Mouse (Mus musculus) frontal cortex, adult (tissue): ENCODE measurements around the gene Wdr91.
A peak's percentile ranks its signal among the peaks of the same experiment; 100 is the strongest.

Experiments used
- ATAC-seq: cut with Nextera tagmentation; 2 replicates; pipeline ENCODE4 v1.9.2; 2017; ENCODE audit warnings: mild to moderate bottlenecking, moderate library complexity, mixed read lengths; ENCODE audit not compliant: low TSS enrichment

The Wdr91 gene

DNA sequence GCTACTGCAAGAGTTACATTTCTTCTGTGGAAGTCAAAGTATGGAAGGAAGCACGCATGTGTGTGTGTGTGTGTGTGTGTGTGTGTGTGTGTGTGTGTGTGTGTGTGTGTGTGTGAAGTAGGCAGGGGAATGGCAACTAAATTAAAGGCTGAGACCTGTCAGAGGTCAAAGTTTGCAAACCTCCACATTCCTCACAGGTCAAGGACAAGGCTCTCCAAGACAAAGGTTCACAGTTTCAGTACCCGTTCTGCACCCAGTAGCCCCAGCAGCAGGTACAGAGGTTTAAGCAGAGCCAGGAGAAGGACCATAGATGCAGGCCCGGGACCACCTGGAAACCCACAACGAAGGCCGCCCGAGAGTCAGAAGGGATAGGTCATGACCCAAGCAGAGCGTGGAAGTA lies 8.5 kb upstream of the Wdr91 start:
- ATAC-seq: no peak

DNA sequence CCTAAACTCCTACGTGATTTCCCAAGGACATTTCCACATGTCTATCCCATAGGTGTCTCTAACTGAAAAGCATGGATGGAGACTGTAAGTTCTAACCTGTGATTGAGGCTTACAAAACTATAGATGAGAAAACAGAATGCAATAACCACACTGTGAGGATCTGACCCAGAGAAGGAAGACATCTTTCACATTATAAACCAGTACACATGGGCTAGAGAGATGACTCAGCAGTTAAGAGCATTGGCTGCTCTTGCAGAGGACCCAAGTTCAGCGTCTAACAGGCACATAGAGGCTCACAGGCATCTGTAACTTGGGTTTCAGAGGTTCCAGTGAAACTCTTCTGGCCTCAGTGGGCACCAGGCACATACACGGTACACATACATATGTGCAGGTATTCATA lies 3.8 kb upstream of the Wdr91 start:
- ATAC-seq: no peak

DNA sequence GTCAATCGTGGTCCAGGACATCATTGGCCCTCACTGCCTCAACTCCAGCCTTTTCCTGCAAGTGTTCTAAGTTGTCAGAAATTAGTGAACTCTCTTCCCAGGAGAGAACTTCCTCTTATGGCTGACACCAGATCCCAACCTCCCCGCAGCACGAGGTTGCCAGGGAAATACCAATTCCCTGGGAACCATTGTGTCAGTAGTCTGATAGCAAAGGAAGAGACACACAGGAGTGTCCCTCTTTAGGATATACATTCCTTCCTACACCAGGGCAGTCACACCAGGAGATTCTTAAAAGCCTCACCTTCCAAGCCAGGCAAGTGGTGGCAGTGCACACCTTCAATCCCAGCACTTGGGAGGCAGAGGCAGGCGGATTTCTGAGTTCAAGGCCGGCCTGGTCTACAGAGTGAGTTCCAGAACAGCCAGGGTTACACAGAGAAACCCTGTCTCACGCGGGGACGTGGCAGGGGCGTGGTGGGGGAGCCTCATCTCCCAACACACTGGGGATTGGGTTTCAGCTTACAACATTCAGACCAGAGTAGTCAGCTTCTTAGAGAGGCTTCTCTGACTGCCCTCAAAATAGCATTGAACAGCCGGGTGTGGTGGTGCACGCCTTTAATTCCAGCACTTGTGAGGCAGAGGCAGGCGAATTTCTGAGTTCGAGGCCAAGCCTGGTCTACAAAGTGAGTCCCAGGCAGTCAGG lies 2.8 kb upstream of the Wdr91 start:
- no peak for ATAC-seq

DNA sequence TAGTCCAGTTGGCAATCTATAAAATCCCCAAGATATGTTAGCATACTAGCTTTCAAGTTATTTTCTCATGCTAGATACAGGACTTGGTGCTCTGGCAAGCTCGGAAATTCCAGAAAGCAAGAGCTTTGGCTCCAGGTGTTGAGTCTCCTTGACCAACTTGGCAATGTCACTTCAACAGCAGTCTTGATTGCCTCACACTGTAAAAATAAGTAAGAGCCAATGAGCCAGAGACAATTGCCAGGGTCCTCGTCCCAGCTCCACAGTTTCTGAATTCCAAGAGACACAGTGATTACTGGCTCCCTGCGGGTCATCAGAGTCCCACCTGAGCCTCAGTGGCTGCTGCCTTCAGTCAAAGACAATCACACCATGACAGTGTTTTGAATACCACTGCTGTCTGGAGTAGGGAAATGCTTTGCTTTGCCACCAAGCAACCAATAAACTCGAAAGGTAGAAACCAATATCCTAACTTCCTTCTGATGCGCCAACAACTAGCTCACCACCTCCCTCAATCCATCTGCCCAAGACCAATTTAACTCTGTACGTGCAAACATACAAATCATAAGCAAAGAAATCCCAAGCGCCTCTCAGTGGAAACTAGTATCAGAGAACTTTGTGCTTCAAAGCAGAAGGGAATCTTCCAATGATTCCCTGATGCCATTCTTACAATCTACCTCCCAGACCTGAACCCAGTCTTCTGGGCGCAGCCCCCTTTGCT lies 888 bp downstream of the Wdr91 start:
- peak; percentile 45 for ATAC-seq

DNA sequence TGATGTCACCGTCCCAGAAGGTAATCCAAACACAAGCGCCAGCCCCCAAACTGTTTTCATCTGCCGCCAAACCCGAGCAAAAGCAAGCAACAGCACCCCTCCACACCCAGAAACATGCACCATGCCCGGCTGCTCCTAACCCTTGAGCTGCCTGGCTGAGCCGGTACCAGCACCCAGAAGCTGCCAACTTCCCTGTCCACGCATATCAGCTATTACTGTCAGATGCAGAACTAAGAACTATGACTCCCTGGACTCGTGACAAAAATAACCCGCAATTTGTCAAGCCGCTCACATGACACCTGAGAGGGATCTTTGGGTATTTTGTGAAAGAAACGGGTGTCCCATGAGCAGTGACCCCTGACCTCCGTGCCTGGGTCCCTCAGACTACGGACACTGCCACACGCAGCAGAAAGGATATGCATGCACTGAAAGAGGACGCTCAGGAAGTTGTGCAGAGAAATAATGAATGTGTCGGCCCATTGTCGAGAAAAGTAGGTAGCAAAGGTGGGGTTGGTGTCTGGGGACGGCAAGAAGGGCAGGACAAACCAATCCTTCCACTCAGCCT lies 2.9 kb downstream of the Wdr91 start:
- ATAC-seq: no peak

DNA sequence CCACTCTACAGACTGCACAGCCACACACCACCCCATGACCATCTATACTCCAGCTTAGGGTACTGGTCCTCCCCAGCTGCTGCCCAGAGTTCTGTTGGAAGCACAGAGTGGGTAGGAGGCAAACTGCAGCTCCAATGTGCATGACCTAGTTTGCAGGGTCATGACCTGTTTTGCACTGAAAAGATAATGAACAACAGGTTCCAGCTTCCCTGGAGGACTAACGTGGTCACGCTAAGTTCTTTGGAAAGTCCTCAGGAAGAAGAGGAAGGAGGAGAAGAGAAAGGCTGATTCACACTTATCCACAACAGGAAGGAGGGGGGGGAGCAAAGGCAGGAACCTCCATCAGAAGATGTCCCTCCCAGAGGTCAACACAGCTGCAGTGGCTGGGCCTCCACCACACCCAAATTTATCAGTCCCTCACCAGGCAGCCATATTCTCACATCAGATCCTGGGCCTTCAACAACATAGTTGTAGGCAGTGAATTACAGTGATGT lies 3.5 kb downstream of the Wdr91 start:
- ATAC-seq: no peak

DNA sequence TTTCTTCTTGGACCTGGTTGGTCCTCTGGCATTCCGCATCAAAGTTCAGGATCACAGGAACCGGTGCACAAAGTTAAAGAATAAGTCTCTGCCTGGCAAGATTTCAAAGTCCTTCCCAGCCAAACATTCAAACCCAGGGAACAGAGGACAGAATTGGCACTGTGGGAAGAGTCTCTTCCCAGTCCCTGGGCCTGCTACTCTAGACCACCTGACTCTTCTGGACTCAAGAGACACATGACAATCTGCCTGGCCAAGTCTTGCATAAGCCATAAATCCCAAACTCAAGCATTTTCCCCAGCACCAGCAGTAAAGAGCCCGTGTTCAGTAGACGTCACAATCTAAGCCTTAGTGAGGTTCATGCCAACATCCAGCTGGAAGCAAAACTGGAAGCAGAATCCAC lies 4.0 kb downstream of the Wdr91 start:
- ATAC-seq: 0 out of 2 replicates have a peak, but pooled peaks have one; percentile 5

DNA sequence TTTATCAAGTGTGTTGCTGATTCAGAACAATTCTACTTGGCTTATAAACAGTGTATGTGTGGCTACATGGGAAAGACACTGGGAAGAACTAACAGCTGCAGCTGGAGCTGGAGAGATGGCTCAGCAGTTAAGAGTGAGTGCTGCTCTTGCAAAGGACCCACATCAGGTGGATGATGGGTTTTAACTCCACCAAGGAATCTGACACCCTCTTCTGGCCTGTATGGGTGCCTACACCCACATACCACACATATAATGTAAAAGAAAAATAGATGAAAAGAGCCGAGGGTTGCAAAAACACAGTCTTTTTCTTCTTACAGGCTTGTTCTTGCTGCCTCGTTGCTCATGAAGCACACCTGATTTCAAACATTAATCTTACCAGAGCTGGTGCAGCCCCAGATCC lies 4.6 kb downstream of the Wdr91 start:
- no peak for ATAC-seq

DNA sequence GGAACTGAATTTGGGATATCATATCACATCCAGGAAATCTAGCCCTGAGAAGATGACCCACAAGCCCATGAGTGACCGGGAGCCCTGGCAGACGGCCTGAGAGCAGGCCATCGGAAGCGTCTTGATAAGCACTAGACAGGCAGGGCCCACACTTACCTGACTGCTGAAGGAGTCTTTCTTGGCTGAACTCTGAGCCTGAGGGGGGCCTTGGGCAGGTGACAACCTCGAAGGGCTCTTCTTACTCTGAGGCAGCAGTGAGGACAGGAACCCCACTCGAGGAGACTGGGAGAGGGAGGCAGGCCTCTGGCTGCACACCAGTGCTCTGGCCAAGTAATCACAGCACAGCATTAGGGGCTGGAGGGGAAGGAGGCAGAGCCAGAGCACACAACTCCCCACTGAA lies 6.3 kb downstream of the Wdr91 start:
- no peak for ATAC-seq

DNA sequence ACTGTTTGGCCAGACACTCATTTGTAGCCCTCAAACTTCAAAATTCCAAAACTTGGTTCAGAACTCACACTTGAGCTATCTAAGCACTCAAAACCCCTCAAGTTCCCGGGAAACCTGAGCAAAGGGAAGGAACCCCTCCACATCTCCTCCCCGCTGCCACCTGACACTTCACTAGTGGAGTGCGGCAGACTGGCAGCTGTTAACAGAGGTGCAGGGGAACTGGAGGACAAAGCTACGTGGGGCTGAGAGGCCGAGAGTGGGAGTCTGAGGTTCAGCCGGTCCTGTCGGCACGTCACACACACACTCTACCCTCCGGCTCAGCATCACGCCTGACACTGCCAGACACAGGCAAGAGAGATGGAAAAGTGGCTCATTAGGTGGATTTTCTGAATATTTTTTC lies 6.8 kb downstream of the Wdr91 start:
- no peak for ATAC-seq

DNA sequence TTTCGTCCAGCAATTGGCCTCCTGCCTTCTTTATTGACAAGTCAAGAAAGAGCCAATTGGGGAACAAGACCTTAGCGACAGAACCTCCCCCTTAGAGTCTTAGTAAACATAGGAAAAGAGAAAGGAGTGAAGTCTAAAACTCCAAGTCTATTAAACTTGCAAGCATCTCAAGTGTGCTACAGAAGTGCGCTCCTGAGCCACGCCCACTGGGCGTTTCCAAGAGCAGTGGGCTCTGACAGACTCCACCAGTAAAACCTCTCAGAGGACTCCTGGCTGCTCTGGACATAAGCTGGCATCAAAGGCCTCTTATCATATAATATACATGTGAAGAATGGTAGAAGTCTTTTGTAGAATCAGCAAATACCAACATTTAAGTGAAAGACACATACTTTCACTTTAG lies 7.2 kb downstream of the Wdr91 start:
- no peak for ATAC-seq

DNA sequence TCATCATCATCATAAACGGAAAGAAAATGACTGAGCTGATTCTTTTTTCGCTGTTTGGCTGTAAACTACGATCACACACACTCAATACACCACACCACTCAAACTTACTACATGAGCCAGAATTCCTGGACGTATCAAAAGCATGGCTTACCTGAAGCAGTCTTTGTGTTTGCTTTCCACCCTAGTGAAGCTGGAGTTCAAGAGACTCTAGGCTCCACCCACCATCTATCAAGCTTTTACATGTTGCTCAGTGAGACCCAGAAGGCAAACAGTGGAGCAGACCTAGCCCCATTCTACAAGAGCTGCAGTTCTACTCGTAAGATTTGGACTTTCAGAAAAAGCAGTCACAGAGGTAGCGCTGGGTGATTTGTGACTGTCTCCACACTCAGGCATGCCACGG lies 8.1 kb downstream of the Wdr91 start:
- ATAC-seq: no peak

DNA sequence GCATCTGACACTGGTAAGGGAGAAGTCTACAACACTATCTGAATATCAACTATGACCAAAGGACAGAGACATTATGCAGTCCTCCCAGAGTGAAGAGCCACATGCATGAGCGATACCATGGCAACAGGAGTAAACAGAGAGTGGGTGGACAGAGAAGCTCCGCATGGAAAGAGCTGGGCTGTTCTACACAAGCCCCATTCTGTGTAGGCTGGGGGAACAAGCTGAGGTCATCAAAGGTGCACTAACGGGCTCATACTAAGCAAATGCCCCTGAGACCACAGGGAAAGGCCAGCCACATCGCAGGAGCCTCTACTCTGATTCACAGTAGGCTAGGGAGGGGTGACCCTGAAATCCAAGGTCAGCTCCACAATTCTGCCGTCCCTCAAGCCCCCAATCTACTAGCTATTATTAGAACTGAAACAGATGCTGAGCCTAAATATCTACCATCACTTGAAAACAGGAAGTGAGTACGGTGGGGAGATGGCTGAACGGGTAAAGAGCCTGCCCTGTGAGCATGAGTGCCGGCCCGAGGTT lies 8.7 kb downstream of the Wdr91 start:
- ATAC-seq: peak; percentile 79

DNA sequence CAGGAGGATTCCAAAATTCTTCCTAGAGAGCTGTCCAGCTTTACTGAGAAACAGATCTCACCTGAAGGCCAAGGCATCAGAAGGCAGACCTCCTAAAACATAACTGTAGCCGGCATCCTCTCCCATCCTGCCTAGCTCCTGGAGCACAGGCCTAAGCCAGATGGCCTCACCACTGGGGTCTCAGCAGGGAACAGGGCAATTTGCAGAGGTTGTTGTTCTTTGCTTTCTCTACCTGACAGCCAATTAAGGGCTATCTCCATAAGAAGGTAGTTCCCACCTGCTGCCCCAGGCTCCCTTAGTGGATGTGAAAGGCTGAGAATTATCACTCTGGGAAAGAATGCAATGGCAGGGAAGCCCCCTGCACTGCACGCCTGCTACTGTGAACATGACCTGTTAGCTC lies 9.7 kb downstream of the Wdr91 start:
- no peak for ATAC-seq

DNA sequence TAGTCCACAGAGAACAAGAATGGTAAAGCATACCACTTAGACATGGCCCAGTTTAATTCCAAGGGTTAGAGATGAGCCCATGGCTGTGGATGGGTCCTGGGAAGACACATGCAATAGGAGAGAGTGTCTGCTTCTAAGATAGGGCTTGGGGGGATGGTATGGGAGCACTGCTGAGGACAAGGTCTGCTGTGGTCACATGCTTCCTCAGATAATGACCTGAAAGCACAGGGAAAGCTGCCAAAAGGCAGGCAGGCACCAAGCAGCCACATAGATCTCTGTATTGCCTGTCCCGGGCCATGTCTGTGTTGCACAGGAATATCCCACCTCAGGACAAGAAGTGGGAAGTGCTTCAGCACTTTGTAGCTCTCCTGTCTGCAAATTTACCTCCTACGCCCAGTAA lies 11.5 kb downstream of the Wdr91 start:
- ATAC-seq: no peak

DNA sequence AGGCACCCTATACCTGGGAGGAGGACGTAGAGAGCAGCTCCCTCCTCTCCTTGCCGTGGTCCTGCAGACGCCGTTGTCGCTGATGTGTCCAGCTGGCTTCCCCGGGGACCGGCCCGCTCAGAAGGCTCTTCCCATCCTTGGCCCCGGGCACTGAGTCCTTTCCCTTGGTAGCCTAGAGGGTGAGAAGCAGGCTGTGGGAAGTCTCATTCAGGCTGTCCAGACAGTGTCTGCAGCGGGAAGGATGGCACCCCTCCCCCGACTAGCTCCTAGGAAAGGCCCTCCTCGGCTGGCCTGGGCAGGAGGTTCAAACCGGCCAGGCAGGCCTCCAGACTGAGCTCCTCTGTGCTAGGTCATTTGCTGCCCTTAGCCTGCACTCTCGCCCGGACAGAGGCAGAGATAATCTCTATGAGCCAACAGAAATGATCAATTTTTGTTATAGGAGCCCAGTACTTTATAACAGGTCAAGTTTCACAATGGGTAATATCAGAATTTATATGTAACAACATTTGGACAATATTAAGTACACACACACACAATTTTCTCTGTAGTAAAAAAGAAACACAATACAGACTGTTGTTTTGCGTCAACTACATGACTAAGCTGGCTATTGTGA lies 14.4 kb downstream of the Wdr91 start:
- ATAC-seq: no peak

DNA sequence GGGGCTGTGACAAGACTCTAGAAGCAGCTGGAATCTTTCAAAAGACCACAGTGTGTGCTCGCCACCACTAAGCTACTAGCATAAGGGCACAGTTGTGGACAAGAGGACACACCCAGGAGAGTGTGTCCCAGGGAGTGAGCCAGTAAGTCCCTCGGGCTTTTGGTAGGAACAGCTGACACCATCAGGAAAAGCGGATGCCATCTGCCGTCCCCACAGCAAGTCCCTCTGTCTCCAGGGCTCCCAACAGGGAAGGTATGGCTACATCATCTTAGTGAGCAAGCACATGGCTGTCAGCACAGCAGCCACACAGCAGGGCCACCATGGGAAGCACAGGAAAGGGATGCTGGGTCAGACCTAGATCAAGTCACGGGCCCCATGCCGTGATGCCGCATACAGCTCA lies 15.1 kb downstream of the Wdr91 start:
- no peak for ATAC-seq

DNA sequence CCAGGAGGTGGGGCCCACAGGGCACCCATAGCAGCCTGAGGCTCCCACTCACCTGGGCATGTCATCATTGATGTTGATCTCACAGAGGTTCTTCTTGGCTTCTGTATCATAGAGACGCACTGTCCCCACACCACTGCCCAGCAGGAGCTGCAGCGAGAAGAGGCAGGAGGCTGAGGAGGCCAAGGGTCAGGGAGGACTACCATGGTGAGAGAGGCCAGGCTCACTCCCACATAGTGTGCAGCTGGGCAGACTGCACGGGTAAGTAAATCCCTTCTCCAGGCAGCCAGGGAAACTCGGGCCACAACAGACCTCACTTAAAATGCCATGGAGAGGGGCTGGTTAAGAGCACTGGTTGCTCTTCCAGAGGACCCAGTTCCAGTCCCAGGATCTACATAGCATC lies 21.5 kb downstream of the Wdr91 start:
- no peak for ATAC-seq

DNA sequence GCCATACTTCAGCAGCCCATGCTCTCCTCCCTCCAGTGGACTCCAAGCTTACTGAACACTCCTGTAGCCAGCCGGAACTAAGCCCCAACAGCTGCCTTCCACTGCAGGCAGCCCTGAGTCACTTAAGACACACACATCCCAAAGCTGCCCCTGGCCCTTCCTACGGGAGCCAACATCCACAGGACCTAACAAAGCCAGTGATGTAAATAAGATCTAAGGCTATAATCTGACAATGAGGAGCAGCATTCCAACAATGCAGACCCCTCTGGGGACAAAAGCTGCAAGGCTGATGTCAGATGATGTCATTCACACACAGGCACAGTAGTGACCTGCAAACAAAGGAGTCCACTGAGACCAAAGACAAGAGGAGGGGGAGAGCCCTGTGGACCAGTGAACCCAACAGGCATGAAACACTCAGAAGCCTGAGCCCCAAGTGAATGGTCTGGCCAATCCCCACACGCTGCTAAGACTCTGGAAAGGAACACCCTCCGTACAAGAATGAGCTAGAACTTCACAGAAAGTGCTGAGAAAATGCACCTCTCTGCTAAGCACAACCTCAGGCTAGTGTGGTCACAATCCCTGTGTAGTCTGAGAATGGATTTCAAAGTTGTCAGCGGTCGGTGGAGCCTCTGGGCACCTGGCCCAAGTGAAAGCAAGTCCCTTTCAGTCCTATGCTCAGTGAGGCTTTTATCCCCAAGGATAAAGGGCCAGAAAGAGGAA lies 23.4 kb downstream of the Wdr91 start:
- peak; percentile 51 for ATAC-seq

DNA sequence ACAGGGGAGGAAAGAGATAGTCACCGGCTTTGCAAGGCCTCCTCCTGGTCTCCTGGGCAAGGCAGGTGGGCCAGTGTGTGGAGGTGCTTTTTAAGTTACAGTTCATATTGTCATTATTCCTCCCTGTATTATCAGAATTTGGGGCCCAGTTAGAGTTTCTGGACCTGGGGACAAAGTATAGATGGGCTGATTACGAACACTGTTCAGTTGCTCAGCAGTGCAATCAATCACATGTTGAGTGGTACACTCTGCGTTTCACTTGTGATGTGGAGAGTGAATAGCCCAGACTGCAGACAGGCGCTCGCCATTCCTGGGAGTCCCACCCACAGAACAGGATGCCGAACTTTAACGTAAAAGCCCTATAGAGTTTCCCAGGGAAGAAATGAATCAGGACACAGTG lies 26.0 kb downstream of the Wdr91 start:
- no peak for ATAC-seq

DNA sequence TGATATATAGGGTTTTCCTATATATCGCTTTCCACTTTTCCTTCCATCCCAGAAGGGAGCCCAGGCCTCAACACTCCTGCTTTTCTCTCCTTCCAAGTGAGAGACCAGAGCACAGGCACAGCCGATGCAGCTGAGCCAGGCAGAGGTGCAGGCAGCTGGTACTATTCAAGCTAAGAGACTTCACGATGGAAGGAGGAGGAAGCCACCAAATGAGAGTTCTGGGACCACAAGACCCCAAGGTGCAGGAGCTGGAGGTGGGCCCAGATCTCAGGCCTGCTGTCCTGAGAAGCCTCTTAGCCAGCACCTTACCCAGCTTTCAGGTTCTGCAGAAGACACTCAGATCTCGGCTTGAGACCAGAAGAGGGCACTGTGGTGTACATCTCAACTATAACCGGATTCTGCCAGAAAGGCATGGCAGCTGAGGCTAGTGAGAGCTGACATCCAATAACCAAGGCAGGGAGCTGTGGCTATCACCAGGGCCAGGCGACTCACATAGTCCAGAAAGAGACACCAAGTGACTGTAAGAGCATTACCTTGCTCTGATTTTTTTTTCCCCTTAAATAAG lies 30.7 kb downstream of the Wdr91 start:
- ATAC-seq: peak; percentile 48
